Mouse (Mus musculus): ENCODE results near the gene Ufsp1. TPM values are rescaled to one million over a fixed set of nuclear protein-coding genes. Genes with fewer than 3 reads are reported as not detected.

The Ufsp1 gene
- polyA plus RNA-seq, 1 experiment from 2014 or later: 6.2 TPM

GRCm38 (mm10) chr5:137293282-137293681 lies 1.1 kb upstream of the Ufsp1 start:
- peak overlapping the region; percentile 78 for H3K9ac ChIP-seq (ENCODE audit: low read depth, low read length)
- peaks cover 35% of the 10 kb centered on the region for H3K36me3 ChIP-seq (ENCODE audit: control insufficient read depth, insufficient read depth, low read length)
- H3K4me2 ChIP-seq (replicated peaks; ENCODE audit: low read depth, low read length): peak overlapping the region; percentile 99
- peaks cover 34% of the 10 kb centered on the region for H3K27me3 ChIP-seq (ENCODE audit: control insufficient read depth, insufficient read depth, low read length)
- ATAC-seq (ENCODE audit: low FRiP score, low TSS enrichment): peak; percentile 47; the same call in 1 of the 2 replicates
- 1% methylated on average over 10 of the region's 15 CpGs for WGBS
- peaks cover 19% of the 10 kb centered on the region; the same call in 1 of the 2 replicates for H3K4me1 ChIP-seq (ENCODE audit: control insufficient read depth, insufficient read depth, low read length)
- H3K27ac ChIP-seq (ENCODE audit: low read depth, low read length): peak overlapping the region; percentile 96
- H3K9me3 ChIP-seq (ENCODE audit: control insufficient read depth, low read length): no peaks in the 10 kb centered on the region
- H3K4me3 ChIP-seq (ENCODE audit: low read length): peak overlapping the region; percentile 62

GRCm38 (mm10) chr5:137294744-137295093 lies 290 bp downstream of the Ufsp1 start:
- H3K9ac ChIP-seq (ENCODE audit: low read depth, low read length): peak overlapping the region; percentile 69
- peak overlapping the region; percentile 62 for H3K4me3 ChIP-seq (ENCODE audit: low read length)
- H3K27ac ChIP-seq (ENCODE audit: low read depth, low read length): peak overlapping the region; percentile 96
- peaks cover 9% of the 10 kb centered on the region; the same call in 1 of the 2 replicates for H3K4me1 ChIP-seq (ENCODE audit: control insufficient read depth, insufficient read depth, low read length)
- no peaks in the 10 kb centered on the region for H3K9me3 ChIP-seq (ENCODE audit: control insufficient read depth, low read length)
- H3K36me3 ChIP-seq (ENCODE audit: control insufficient read depth, insufficient read depth, low read length): peaks cover 49% of the 10 kb centered on the region
- H3K27me3 ChIP-seq (ENCODE audit: control insufficient read depth, insufficient read depth, low read length): peaks cover 22% of the 10 kb centered on the region
- peak overlapping the region; percentile 99 for H3K4me2 ChIP-seq (replicated peaks; ENCODE audit: low read depth, low read length)
- WGBS: 5% methylated on average over 18 of the region's 18 CpGs
- ATAC-seq (ENCODE audit: low FRiP score, low TSS enrichment): peak; percentile 51

GRCm38 (mm10) chr5:137295296-137295695 lies 867 bp downstream of the Ufsp1 start:
- H3K9me3 ChIP-seq (ENCODE audit: control insufficient read depth, low read length): no peaks in the 10 kb centered on the region
- H3K36me3 ChIP-seq (ENCODE audit: control insufficient read depth, insufficient read depth, low read length): peaks cover 55% of the 10 kb centered on the region

GRCm38 (mm10) chr5:137295712-137296111 lies 1.3 kb downstream of the Ufsp1 start:
- Histone ChIP-seq H3K9ac (ENCODE audit: low read depth, low read length) (no peak overlapping the region), H3K9me3 (ENCODE audit: control insufficient read depth, low read length) (no peaks in the 10 kb centered on the region), H3K4me1 (ENCODE audit: control insufficient read depth, insufficient read depth, low read length) (peaks cover 9% of the 10 kb centered on the region; the same call in 1 of the 2 replicates), H3K27me3 (ENCODE audit: control insufficient read depth, insufficient read depth, low read length) (peaks cover 12% of the 10 kb centered on the region; the same call in 1 of the 2 replicates), H3K4me3 (ENCODE audit: low read length) (no peak overlapping the region; the same call in 1 of the 2 replicates), H3K4me2 (replicated peaks; ENCODE audit: low read depth, low read length) (no peak overlapping the region), H3K36me3 (ENCODE audit: control insufficient read depth, insufficient read depth, low read length) (peaks cover 59% of the 10 kb centered on the region), H3K27ac (ENCODE audit: low read depth, low read length) (no peak overlapping the region)
- no peak for ATAC-seq (ENCODE audit: low FRiP score, low TSS enrichment)
- WGBS: 91% methylated on average over 15 of the region's 15 CpGs

More at GRCm38 (mm10) chr5:137295296-137295695, 867 bp downstream of the Ufsp1 start:
- Histone ChIP-seq H3K27ac (ENCODE audit: low read depth, low read length) (peak overlapping the region; percentile 96; the same call in 1 of the 2 replicates), H3K4me1 (ENCODE audit: control insufficient read depth, insufficient read depth, low read length) (peaks cover 9% of the 10 kb centered on the region; the same call in 1 of the 2 replicates), H3K4me3 (ENCODE audit: low read length) (peak overlapping the region; percentile 62), H3K27me3 (ENCODE audit: control insufficient read depth, insufficient read depth, low read length) (peaks cover 16% of the 10 kb centered on the region), H3K9ac (ENCODE audit: low read depth, low read length) (peak overlapping the region; percentile 69; the same call in 1 of the 2 replicates), H3K4me2 (replicated peaks; ENCODE audit: low read depth, low read length) (peak overlapping the region; percentile 99)
- ATAC-seq (ENCODE audit: low FRiP score, low TSS enrichment): no peak
- WGBS: 80% methylated on average over 9 of the region's 9 CpGs

DNA sequence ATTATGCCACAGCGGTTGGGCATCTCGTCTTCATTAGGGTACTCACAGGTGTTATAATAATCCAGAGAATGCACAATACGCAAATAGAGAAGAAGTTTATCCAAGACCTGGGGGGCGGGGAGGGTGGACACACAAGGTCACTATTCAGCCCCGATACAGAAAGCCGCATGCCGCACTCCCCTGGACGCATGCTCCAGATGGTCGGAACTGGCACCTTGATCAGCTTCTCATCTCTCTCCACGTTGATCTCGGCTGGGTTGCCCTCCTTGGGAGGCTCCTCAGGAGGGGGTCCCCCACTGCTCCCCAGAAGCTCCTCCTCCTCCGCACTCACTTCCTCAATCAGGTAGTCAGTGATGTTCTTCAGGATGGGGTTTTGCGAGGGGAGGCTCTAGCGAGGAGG lies 2.7 kb downstream of the Ufsp1 start:
- Histone ChIP-seq H3K27me3 (ENCODE audit: control insufficient read depth, insufficient read depth, low read length) (0 out of 2 replicates have a peak, but pooled peaks cover 2% of the 10 kb centered on the region), H3K36me3 (ENCODE audit: control insufficient read depth, insufficient read depth, low read length) (peaks cover 73% of the 10 kb centered on the region), H3K4me1 (ENCODE audit: control insufficient read depth, insufficient read depth, low read length) (peaks cover 9% of the 10 kb centered on the region; the same call in 1 of the 2 replicates), H3K9me3 (ENCODE audit: control insufficient read depth, low read length) (no peaks in the 10 kb centered on the region), H3K27ac (ENCODE audit: low read depth, low read length) (no peak overlapping the region), H3K4me2 (replicated peaks; ENCODE audit: low read depth, low read length) (no peak overlapping the region), H3K4me3 (ENCODE audit: low read length) (no peak overlapping the region), H3K9ac (ENCODE audit: low read depth, low read length) (no peak overlapping the region)
- no peak for ATAC-seq (ENCODE audit: low FRiP score, low TSS enrichment)
- 89% methylated on average over 14 of the region's 14 CpGs for WGBS

- H3K9ac ChIP-seq (ENCODE audit: low read depth, low read length): no peak overlapping the region
- H3K36me3 ChIP-seq (ENCODE audit: control insufficient read depth, insufficient read depth, low read length): peaks cover 94% of the 10 kb centered on the region
- 91% methylated on average over 7 of the region's 7 CpGs for WGBS
- H3K9me3 ChIP-seq (ENCODE audit: control insufficient read depth, low read length): no peaks in the 10 kb centered on the region
- no peaks in the 10 kb centered on the region for H3K27me3 ChIP-seq (ENCODE audit: control insufficient read depth, insufficient read depth, low read length)
- no peak overlapping the region for H3K4me3 ChIP-seq (ENCODE audit: low read length)
- H3K4me1 ChIP-seq (ENCODE audit: control insufficient read depth, insufficient read depth, low read length): peaks cover 19% of the 10 kb centered on the region
- no peak overlapping the region for H3K4me2 ChIP-seq (replicated peaks; ENCODE audit: low read depth, low read length)
- no peak overlapping the region for H3K27ac ChIP-seq (ENCODE audit: low read depth, low read length)
- ATAC-seq (ENCODE audit: low FRiP score, low TSS enrichment): no peak
Measured at GRCm38 (mm10) chr5:137299240-137299639, 4.8 kb downstream of the Ufsp1 start.

DNA sequence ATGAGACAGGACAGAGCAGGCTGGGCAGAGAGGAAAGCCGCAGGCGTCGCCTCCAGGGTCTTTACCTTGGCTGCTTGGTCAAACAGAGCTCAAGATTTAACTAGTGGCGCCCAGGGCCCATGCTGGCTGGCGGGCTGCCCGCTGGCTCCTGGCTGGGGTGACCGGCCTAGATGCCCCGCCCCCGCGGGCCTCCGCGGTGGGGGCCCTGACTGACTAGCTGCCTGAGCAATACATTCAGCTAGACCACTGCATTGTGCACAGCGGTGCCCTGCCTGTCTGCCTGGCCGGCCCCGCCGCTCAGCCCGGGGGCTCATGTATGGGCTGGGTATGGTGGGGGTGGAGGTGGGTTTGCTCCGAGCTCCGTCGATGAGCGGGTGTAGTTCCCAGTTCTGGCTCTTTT lies 6.8 kb downstream of the Ufsp1 start:
- Histone ChIP-seq H3K9ac (ENCODE audit: low read depth, low read length) (no peak overlapping the region), H3K27me3 (ENCODE audit: control insufficient read depth, insufficient read depth, low read length) (no peaks in the 10 kb centered on the region), H3K9me3 (ENCODE audit: control insufficient read depth, low read length) (no peaks in the 10 kb centered on the region), H3K27ac (ENCODE audit: low read depth, low read length) (no peak overlapping the region), H3K36me3 (ENCODE audit: control insufficient read depth, insufficient read depth, low read length) (peaks cover 93% of the 10 kb centered on the region), H3K4me2 (replicated peaks; ENCODE audit: low read depth, low read length) (no peak overlapping the region), H3K4me3 (ENCODE audit: low read length) (no peak overlapping the region), H3K4me1 (ENCODE audit: control insufficient read depth, insufficient read depth, low read length) (peaks cover 31% of the 10 kb centered on the region)
- no peak for ATAC-seq (ENCODE audit: low FRiP score, low TSS enrichment)
- WGBS: 89% methylated on average over 19 of the region's 21 CpGs

DNA sequence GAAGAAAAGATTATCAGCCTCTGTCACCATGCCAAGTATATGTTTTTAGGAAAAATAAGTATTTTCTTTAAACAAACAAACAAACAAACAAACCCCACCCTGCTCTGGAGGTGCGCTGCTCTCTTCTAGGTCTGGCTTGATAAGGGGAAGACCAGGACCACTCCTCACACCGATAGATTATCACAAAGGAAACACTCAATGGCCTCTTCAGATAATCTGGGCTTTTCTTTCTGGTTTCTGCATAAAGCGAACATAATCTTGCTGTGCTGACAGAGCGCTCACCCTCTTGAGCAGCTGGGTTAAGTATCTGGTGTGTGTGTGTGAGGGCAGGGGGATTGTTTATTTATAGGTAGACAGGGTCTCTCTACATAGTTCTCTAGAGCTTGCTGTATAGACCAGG lies 9.2 kb downstream of the Ufsp1 start:
- peaks cover 72% of the 10 kb centered on the region for H3K36me3 ChIP-seq (ENCODE audit: control insufficient read depth, insufficient read depth, low read length)
- H3K4me2 ChIP-seq (replicated peaks; ENCODE audit: low read depth, low read length): no peak overlapping the region
- H3K9me3 ChIP-seq (ENCODE audit: control insufficient read depth, low read length): peaks cover 2% of the 10 kb centered on the region; the same call in 1 of the 2 replicates
- H3K9ac ChIP-seq (ENCODE audit: low read depth, low read length): no peak overlapping the region
- no peak for ATAC-seq (ENCODE audit: low FRiP score, low TSS enrichment)
- WGBS: 89% methylated on average over 4 of the region's 4 CpGs
- peaks cover 32% of the 10 kb centered on the region for H3K4me1 ChIP-seq (ENCODE audit: control insufficient read depth, insufficient read depth, low read length)
- H3K27ac ChIP-seq (ENCODE audit: low read depth, low read length): no peak overlapping the region
- no peaks in the 10 kb centered on the region for H3K27me3 ChIP-seq (ENCODE audit: control insufficient read depth, insufficient read depth, low read length)
- H3K4me3 ChIP-seq (ENCODE audit: low read length): no peak overlapping the region

DNA sequence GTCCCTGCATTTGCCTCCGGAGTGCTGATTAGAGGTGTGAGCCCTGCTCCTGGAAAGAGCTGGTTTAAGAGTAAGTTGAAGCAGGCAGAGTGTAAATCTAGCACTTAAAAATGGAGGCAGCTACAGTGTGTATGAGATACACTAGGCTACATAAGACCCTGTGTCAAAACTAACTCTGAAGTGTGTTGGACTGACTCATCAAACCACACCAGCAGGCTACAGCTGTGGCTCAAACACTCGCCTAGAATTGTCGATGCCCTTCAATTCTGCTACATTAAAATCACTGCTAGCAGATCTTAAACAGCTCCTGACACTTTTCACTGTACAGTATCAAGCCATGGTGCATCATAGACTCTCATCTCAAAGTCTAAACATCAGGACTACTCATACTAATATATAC lies 9.7 kb downstream of the Ufsp1 start:
- H3K9me3 ChIP-seq (ENCODE audit: control insufficient read depth, low read length): peaks cover 7% of the 10 kb centered on the region; the same call in 1 of the 2 replicates
- H3K9ac ChIP-seq (ENCODE audit: low read depth, low read length): no peak overlapping the region; the same call in 1 of the 2 replicates
- H3K4me2 ChIP-seq (replicated peaks; ENCODE audit: low read depth, low read length): no peak overlapping the region
- WGBS: 74% methylated on average over 3 of the region's 3 CpGs
- H3K4me1 ChIP-seq (ENCODE audit: control insufficient read depth, insufficient read depth, low read length): peaks cover 32% of the 10 kb centered on the region
- H3K36me3 ChIP-seq (ENCODE audit: control insufficient read depth, insufficient read depth, low read length): peaks cover 72% of the 10 kb centered on the region
- no peak for ATAC-seq (ENCODE audit: low FRiP score, low TSS enrichment)
- no peak overlapping the region for H3K4me3 ChIP-seq (ENCODE audit: low read length)
- H3K27me3 ChIP-seq (ENCODE audit: control insufficient read depth, insufficient read depth, low read length): no peaks in the 10 kb centered on the region
- no peak overlapping the region for H3K27ac ChIP-seq (ENCODE audit: low read depth, low read length)

All from kidney, embryonic 14.5 days (tissue).